Mouse (Mus musculus) adrenal gland, adult 8-10 months (tissue): ENCODE data around the gene Mblac2. TPM values are rescaled to one million over a fixed set of nuclear protein-coding genes. Genes with fewer than 3 reads are reported as not detected.

Experiments used
- DNase-seq: peaks from one replicate; pipeline ENCODE4 v3.0.0; 2022
- total RNA-seq, 4 experiments: library from RNA; stranded (reverse); gene quantifications; 2 replicates each; pipeline ENCODE4 v1.2.4; 2022

Gene Mblac2
- total RNA-seq, 4 experiments from 2014 or later = 12.2 to 19.5 (median 14.7) TPM

- no peak for DNase-seq
These were observed 29.8 kb downstream of the Mblac2 start for GRCm38 (mm10) chr13:81740898-81741297.

DNA sequence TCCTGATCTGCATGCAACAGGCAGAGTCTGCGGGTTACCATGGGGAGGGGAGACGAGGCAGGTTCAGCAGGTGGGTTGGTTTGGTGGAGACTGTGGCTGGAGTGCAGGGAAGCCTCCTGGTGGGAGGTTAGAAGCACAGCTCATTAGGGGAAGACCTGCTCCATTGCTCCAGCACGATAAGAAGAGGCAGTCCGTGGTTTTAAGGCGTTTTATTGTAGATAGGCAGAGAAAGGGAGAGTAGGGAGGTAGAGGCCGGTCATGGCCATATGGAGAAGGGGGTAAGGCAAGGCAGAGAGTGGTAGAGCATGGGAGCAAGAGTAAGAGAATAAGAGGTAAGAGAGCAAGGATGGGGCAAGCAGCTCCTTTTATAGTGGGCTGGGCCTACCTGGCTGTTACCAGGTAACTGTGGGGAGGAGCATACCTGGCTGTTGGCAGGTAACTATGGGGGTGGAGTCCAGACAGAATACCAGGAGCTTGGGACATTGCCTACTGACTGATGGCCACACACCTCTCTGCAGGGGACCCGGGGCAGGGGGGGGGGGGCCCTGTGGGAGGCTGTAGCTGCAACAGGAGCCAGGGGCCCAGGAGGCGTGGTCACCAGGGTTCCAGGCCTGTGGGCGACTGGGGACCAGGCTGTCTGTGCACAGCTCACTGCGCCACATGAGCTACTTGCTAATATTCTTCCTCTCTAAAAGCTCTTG lies 32.4 kb downstream of the Mblac2 start:
- no peak for DNase-seq

- no peak for DNase-seq
These were observed 32.9 kb downstream of the Mblac2 start for GRCm38 (mm10) chr13:81744092-81744396.

DNA sequence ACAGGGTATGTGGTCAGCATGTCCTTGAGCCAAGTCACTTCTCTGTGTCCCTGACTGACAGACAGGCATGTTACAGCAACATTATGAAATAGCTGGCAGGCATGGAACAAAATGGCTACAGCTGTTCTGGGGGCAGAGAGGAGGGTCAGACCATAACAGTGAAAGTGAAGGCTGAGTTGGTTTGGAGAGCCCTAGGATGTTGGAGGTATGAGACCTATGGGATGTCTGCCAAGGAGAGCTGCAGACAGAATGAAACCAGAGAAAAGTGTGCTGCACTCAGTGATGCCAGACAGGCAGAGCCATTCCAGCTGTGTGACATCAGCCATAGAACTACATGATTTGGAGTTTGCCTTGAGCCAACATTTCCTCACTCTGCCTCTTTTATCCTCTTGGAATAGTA lies 43.7 kb downstream of the Mblac2 start:
- no peak for DNase-seq

GRCm38 (mm10) chr13:81755324-81755723 lies 44.2 kb downstream of the Mblac2 start:
- DNase-seq = no peak

DNA sequence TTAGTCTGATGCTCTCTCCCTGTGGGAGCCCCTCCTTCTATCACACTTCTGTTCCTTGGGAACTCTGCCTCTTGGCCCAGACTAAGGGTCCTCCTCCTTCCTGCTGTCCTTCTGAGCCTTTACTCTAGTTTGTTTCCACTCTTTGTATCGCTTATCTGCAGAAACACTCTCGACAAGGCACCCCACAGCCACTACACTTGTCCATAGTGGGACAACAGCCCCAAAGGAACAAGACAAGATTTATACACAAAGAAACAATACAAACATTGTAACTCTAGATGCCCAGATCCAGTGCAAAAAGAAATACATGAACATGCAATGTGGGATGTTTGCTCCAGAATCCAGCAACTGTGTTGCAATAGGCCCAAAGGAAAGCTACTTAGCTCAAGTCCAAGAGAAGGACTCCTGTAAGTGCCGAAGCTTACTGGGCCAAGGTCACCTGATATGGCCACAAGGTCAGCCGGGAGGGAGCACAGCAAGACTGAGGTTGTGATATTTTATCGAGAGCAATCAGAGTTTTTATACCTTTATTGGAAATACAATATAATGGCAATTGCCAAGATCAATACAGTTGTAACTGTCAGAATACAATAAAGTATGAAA lies 46.0 kb downstream of the Mblac2 start:
- DNase-seq = no peak

DNA sequence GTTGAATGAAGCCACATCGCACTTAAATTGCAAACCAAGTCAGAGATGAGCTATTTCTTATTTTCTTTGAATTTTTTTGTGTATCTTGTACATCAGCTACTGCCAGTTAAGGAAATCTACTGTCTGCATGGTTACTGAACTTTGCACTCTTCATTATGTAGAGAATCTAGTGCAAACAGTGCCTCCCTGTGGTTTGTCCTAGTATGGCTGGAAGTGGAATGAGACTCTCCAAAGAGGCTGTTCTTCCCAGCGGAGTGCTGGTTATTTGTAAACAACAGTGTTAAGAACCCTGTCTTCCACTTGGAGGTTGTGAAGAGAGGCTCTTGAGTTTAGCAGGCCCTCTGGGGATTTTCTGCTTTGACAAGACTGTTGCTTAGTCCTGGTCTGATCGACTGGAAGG lies 49.2 kb downstream of the Mblac2 start:
- no peak for DNase-seq

GRCm38 (mm10) chr13:81761566-81762186 lies 50.5 kb downstream of the Mblac2 start:
- DNase-seq = no peak

DNA sequence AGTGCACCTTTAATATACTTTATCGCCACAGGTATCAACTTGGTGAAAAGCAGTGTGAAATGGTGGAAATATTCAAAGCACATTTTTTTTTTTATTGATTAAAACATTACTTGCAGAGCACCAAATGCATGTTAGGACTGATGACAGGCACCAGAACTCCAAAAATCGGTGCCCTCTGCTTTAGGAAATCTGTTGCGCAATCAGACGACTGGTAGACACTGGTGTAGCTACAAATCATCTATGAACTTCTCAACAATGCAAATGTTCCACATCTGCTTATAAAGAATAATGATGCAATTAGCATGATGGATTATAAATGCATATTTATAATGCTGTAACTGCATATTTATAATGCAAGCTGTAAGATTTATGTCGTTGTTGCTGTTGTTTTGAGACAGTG lies 53.0 kb downstream of the Mblac2 start:
- no peak for DNase-seq

DNA sequence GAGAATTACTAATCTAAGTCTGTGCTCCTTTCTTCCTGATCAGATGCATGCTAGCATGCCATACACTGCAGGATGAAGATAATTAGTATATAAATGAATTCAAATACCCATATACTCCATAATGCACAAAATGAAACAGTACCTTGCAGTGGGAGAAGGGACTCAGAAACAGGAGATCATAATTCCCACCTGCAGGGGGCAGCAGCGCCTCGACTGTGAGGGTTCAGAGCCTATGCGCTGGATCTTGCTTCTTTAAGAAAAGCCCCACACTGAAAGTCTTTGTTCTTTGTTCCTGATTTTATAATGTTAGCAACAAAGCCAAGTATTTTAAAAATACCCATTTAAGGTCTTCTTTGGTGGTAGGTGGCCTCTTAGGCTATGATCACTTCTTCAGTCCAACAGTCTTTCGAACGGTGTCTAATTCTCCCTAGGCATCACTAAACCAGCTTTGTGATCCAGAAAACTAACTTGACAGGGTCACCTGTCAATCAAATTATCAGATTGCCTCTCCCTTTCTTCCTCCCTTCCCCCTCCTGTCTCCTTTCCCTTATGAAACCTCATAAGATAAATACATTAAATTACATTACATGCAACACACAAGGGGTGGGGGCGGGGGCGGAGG lies 56.0 kb downstream of the Mblac2 start:
- DNase-seq = no peak

DNA sequence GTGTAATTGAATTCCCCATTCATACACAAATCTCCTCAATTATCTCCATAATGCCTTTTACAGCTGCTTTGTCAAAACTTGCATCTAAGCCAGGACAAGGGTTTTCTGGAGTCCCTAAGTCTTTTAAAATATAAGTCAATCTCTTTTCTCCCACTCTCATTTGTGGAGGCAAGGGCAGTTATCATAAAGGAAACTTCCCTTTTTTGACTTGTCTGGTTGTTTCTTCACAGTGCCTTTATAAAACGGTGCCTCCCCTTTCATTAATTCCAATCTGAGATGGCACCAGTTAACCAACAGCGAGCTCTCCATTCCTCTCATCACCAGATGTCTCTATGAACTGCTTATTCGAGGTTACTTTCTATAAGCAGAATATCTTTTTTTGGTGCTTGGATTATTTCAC lies 65.1 kb downstream of the Mblac2 start:
- no peak for DNase-seq

GRCm38 (mm10) chr13:81782475-81782874 lies 71.3 kb downstream of the Mblac2 start:
- no peak for DNase-seq

- DNase-seq = peak; percentile 90
These were observed 71.8 kb downstream of the Mblac2 start, which contains the start of gene Cetn3 for GRCm38 (mm10) chr13:81782971-81783404. Cetn3 (plus strand) TSS chr13:81783077.

GRCm38 (mm10) chr13:81783405-81784342 lies 72.5 kb downstream of the Mblac2 start:
- peak; percentile 96 for DNase-seq

GRCm38 (mm10) chr13:81785766-81786480 lies 74.8 kb downstream of the Mblac2 start:
- DNase-seq = no peak

DNA sequence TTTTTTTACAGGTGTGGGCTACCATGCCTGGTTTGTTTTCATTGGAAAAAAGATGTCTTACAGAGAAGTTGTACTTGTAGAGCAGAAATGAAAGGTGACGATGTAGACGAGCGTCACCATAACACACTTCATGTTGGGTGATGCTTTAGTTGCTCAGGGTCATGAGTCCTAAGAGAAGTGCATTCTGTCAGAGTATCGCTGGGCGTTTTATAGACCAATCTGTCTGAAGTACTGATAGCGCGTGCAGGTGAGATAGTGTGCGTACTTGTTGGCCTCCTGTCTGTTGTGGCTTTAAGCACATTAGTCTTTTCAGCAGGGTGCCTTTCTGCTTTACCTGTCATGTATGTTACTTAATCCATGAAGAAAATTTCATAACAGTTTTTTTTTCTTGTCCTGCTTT lies 79.0 kb downstream of the Mblac2 start:
- no peak for DNase-seq

GRCm38 (mm10) chr13:81791861-81792260 lies 80.7 kb downstream of the Mblac2 start:
- DNase-seq = peak; percentile 32

DNA sequence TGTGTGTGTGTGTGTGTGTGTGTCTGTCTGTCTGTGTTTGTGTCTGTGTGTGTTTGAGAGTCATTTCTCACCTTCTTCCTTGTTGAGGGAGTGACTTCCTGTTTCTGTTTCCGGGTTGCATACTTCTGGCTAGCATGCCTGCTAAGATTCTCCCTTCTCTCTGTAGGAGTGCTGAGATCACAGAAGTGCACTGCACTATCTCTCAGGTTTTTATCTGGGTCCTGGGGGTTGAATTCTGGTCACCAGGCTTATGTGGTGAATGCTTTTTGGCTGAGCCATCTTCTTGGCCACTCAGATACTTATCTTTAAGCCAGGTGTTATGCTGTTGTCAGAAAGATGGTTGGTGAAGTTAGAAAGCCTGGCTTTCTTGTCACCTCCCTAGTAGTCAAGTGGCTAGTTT lies 82.7 kb downstream of the Mblac2 start:
- DNase-seq = no peak

DNA sequence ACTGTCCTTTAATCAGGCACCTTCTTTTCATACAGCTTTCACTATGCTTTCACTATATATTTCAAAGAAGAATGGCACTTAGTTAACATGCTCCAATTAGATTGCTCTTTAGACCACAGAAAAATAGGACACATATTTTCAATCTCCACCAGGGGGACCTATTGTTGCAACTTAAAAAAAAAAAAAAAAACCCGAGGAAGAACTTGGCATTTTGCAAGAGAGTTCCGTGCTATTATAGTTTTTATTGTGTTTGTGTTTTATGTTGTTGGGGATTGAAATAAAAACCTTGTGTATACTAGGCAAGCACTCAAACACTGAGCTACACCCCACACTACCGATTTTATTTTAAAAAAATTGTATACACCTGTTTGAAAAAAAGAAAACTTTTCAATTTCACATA lies 90.0 kb downstream of the Mblac2 start:
- DNase-seq = no peak
